Mouse (Mus musculus): ENCODE measurements around the gene Ms4a10. TPM values are rescaled to one million over a fixed set of nuclear protein-coding genes. Genes with fewer than 3 reads are reported as not detected.

Gene Ms4a10
- not detected in 2 replicates for polyA plus RNA-seq (2016; fragmentation: Nextera tagmentation; extraction: Ambion mirVana)

DNA sequence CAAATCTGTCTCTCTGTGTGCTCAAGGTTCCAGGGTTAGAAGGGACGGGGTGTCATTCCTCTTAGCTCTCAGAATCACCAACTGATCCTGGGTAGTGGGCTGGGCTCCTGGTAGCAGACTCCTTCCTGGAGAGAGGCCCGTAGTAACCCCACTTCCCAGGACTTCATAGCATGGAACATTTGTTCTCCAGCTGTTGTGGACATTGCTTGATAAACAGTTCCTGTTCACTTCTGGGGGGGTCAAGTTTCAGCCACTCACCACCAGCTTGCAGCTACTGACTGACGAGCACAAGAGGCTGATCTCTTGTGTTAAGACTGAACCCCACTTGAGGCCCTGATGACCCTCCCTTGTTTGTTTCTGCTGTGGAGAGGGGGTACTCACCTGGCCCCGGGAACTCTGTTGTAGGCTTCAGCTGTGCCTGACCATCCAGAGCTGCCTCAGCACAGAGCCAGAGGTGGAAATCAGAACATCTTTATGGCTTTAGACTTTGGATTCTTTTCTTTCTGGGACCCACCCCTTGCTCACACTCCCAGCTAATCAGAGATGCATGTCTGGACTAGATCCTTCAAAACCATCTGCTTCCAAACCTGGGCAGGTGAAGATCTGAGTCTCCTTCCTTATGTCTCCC, at the start of gene Ms4a10:
Gene Ms4a10, minus strand, starts transcription at position 433 of the 628 bp plus-strand sequence.
- no peak for ATAC-seq
- H3K4me1 ChIP-seq = peaks cover 1% of the 10 kb centered on the region
- H3K4me3 ChIP-seq = no peak within 1 kb of the TSS
- no peak within 1 kb of the TSS for H3K4me2 ChIP-seq
- H3K27ac ChIP-seq = no peak within 1 kb of the TSS
- H3K27me3 ChIP-seq (replicated peaks) = no peaks in the 10 kb centered on the region
- no peaks in the 10 kb centered on the region for H3K36me3 ChIP-seq
- H3K9me3 ChIP-seq (replicated peaks) = no peaks in the 10 kb centered on the region
- WGBS (ENCODE audit: insufficient replicate concordance) = 36% methylated on average over 4 of the region's 4 CpGs
- no peak within 1 kb of the TSS for H3K9ac ChIP-seq

DNA sequence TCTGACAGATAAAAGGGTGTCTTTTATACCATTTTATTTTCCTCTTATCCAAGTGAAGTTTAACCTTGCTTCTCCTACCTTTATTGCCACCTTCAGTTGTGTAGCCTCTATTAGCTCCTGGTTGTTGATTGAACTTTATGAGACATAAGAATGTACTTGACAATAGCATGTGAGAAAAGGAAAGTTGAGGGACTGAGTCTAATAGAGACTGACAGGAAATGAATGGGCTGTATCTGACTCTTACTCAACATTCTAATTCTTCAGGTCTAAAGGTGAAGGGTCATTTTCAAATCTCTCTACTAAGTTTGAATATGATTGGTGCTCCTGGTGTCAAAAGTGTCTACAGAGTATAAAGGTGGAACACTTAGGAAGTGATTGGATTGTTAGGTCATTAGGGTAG, 47.9 kb upstream of the Ms4a10 start:
- Histone ChIP-seq H3K27ac (no peak overlapping the region), H3K9me3 (replicated peaks) (no peaks in the 10 kb centered on the region), H3K9ac (no peak overlapping the region), H3K36me3 (no peaks in the 10 kb centered on the region), H3K4me1 (no peaks in the 10 kb centered on the region), H3K4me3 (no peak overlapping the region), H3K4me2 (no peak overlapping the region), H3K27me3 (replicated peaks) (no peaks in the 10 kb centered on the region)
- ATAC-seq = no peak

DNA sequence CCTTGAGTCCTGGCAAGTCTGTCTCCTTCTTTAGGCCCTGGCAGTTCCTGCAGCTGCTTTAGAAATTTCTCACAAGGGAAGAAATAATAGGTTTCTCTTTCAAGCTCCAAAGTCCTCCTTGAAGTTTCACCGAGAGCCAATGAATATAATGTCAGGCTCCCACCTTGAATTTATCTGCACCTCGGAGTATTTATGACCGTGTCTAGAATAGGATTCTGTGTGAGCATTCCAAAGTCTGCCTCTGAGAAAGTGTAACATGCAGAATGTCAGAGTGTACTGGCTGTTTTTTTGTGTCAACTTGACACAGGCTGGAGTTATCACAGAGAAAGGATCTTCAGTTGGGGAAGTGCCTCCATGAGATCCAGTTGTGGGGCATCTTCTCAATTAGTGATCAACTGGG, 43.4 kb upstream of the Ms4a10 start, which contains the start of gene Ms4a18:
Gene Ms4a18, minus strand, starts transcription at position 141 of the 400 bp plus-strand sequence.
- H3K4me1 ChIP-seq = no peaks in the 10 kb centered on the region
- no peak within 1 kb of the TSS for H3K27ac ChIP-seq
- no peak within 1 kb of the TSS for H3K4me3 ChIP-seq
- 64% methylated on average over 3 of the region's 3 CpGs for WGBS (ENCODE audit: insufficient replicate concordance)
- H3K4me2 ChIP-seq = no peak within 1 kb of the TSS
- H3K27me3 ChIP-seq (replicated peaks) = no peaks in the 10 kb centered on the region
- no peak for ATAC-seq
- H3K9ac ChIP-seq = no peak within 1 kb of the TSS
- no peaks in the 10 kb centered on the region for H3K36me3 ChIP-seq
- H3K9me3 ChIP-seq (replicated peaks) = no peaks in the 10 kb centered on the region

DNA sequence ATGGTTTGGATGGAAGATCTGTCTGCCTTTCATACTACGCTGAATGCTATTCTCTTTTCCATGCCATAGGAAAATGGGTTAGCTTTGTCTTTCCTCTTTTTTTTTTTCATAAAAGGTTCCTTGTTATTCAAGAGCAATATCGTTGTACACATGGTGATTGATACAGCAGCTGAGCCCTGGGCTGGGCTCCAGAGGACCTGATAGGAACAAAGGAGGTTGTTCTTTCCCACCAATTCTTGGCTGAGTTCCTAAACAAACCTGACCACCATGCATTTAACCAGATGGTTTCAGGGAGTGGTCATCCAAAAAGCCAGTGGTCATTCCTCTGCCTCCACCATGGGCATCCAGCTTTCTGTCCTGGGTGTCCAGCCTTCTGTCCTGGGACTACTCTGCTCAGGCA, 42.8 kb upstream of the Ms4a10 start:
- Histone ChIP-seq H3K36me3 (no peaks in the 10 kb centered on the region), H3K9me3 (replicated peaks) (no peaks in the 10 kb centered on the region), H3K27ac (no peak overlapping the region), H3K27me3 (replicated peaks) (no peaks in the 10 kb centered on the region), H3K9ac (no peak overlapping the region), H3K4me2 (no peak overlapping the region), H3K4me3 (no peak overlapping the region), H3K4me1 (no peaks in the 10 kb centered on the region)
- ATAC-seq = no peak
- WGBS (ENCODE audit: insufficient replicate concordance) = 72% methylated on average over 2 of the region's 2 CpGs

DNA sequence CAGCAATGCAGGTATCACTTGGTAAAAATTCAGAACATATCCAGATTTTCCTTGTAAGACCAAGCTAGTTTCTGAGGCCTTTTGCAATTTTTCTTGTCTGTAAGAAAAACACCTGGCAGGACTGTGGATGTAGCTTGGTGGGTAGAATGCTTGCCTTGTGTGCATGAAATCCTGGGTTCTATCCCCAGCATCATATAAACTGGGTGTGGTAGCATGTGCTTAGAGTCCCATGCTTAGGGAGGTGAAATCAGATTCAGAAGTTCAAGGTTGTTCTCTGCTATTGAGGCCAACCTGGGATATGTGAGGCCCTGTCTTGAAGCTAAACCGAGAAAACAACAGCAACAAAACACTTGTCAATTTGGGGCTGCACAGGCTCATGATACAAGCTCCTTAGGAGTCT, 41.5 kb upstream of the Ms4a10 start:
- Histone ChIP-seq H3K9ac (no peak overlapping the region), H3K36me3 (no peaks in the 10 kb centered on the region), H3K4me1 (no peaks in the 10 kb centered on the region), H3K4me3 (no peak overlapping the region), H3K9me3 (replicated peaks) (no peaks in the 10 kb centered on the region), H3K27me3 (replicated peaks) (no peaks in the 10 kb centered on the region), H3K4me2 (no peak overlapping the region), H3K27ac (no peak overlapping the region)
- no peak for ATAC-seq
- WGBS (ENCODE audit: insufficient replicate concordance) = 70% methylated on average over 1 of the region's 1 CpGs

DNA sequence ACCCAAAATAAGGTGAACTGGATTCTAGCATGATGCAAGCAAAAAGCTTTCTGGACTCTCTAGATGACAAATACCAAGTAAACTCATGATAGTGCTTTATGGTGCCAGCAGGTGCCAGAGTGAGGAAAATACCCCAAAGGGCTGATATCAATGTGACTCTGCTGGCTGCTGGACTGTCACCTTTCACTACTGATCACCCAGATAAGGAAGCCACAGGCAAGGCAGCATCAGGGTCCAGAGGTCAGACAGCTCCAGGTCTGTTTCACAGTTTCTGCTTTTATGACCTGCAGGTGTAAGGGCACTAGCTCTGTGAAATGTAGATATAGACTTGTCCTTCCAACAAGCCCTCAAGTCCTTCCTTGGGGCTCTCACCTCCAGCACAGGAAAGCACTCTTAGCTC, 41.0 kb upstream of the Ms4a10 start:
- H3K4me1 ChIP-seq = no peaks in the 10 kb centered on the region
- no peak overlapping the region for H3K4me3 ChIP-seq
- no peaks in the 10 kb centered on the region for H3K27me3 ChIP-seq (replicated peaks)
- ATAC-seq = no peak
- H3K9me3 ChIP-seq (replicated peaks) = no peaks in the 10 kb centered on the region
- H3K4me2 ChIP-seq = no peak overlapping the region
- no peak overlapping the region for H3K9ac ChIP-seq
- H3K27ac ChIP-seq = no peak overlapping the region
- no peaks in the 10 kb centered on the region for H3K36me3 ChIP-seq

DNA sequence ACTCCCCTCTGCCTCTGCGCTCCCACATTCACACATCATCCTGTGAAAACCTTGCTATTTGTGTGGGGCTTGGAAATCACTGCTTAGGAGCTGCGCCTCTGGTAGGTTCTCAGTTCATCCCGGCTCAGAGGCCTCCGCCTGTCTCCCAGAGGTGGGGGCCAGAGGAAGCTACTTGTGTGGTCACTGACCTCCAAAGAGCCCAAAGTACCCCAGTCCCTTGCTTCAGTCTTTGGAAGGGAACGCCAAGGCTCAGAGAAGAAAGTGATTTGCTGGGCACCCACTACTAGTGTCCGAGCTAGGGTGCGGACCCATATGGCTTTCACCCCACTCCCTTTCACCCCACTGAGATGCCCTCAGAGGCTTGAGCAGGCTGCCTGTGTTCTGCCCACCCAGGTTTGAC, 18.7 kb upstream of the Ms4a10 start, which contains the start of gene Ms4a15:
Gene Ms4a15, minus strand, starts transcription at position 101 of the 400 bp plus-strand sequence.
- no peak within 1 kb of the TSS for H3K9ac ChIP-seq
- H3K4me3 ChIP-seq = no peak within 1 kb of the TSS
- no peaks in the 10 kb centered on the region for H3K9me3 ChIP-seq (replicated peaks)
- no peaks in the 10 kb centered on the region for H3K36me3 ChIP-seq
- ATAC-seq = no peak
- H3K27ac ChIP-seq = no peak within 1 kb of the TSS
- no peaks in the 10 kb centered on the region; the same call in 1 of the 2 replicates for H3K27me3 ChIP-seq (replicated peaks)
- WGBS (ENCODE audit: insufficient replicate concordance) = 70% methylated on average over 7 of the region's 7 CpGs
- H3K4me2 ChIP-seq = no peak within 1 kb of the TSS
- no peaks in the 10 kb centered on the region for H3K4me1 ChIP-seq

DNA sequence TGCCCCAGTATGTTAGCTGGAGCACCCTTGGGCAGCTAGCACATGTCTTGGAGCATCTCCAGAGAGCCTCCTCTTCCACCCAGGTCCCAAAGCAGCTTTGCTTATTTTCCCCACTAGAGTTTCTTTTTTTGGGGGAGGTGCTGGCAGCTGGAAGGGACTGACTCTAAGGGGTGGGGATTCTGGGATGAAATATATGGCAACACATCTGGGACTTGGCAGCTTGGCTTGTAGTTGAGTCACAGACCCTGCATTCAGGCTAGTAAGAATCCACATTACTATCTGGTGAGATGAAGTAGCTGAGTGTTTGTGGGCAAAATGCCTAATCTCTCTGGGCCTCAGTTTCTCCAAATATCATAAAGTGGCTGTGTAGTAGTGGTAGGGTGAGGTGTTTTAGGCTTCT, 17.4 kb upstream of the Ms4a10 start:
- Histone ChIP-seq H3K9me3 (replicated peaks) (no peaks in the 10 kb centered on the region), H3K4me2 (no peak overlapping the region), H3K27ac (no peak overlapping the region), H3K36me3 (no peaks in the 10 kb centered on the region), H3K9ac (no peak overlapping the region), H3K4me1 (no peaks in the 10 kb centered on the region), H3K4me3 (no peak overlapping the region), H3K27me3 (replicated peaks) (no peaks in the 10 kb centered on the region; the same call in 1 of the 2 replicates)
- no peak for ATAC-seq

DNA sequence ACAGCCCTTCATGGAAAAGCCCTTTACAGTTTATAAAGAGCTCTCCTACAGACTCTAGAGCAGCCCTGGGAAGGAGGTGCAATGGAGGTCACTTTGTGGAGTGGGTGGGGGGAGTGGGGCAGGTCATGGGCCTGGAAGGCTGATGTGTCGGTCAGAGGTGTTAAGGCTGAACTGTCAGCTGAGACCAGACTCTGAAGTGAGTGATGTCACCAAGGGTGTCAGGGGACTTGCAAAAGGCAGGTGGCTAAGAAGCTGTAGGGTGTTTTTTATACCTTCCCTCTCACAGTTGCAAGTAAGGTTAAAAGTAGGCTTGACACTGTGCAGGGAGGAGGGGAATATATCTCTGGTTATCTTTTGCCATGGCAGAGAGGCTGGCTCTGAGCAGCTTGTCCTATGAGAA, 16.3 kb upstream of the Ms4a10 start:
- Histone ChIP-seq H3K9ac (no peak overlapping the region), H3K27ac (no peak overlapping the region), H3K4me1 (no peaks in the 10 kb centered on the region), H3K9me3 (replicated peaks) (no peaks in the 10 kb centered on the region), H3K36me3 (no peaks in the 10 kb centered on the region), H3K4me3 (no peak overlapping the region), H3K4me2 (no peak overlapping the region), H3K27me3 (replicated peaks) (no peaks in the 10 kb centered on the region; the same call in 1 of the 2 replicates)
- 38% methylated on average over 1 of the region's 1 CpGs for WGBS (ENCODE audit: insufficient replicate concordance)
- ATAC-seq = no peak

DNA sequence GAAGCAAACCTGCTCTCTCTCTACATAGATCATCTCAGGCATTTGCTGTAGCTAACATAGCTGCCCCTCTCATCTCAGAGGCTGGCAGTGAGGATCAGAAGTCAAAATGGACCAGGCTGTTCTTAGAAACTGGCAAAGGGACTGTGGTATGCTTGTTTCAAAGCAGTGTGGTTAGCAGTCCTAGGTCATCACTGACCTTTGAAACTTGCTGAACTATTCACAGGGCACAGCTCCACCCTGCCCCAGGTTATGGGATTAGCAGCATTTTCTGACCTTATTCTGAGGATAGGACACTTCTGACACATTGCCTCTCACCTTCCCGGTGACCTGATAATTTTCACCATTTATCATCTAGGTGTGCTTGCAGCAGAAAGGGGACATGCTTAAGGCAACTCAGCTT, 14.1 kb upstream of the Ms4a10 start:
- no peak overlapping the region for H3K9ac ChIP-seq
- H3K27me3 ChIP-seq (replicated peaks) = no peaks in the 10 kb centered on the region; the same call in 1 of the 2 replicates
- 80% methylated on average over 1 of the region's 1 CpGs for WGBS (ENCODE audit: insufficient replicate concordance)
- no peak for ATAC-seq
- H3K4me1 ChIP-seq = no peaks in the 10 kb centered on the region
- no peak overlapping the region for H3K27ac ChIP-seq
- no peaks in the 10 kb centered on the region for H3K36me3 ChIP-seq
- no peak overlapping the region for H3K4me3 ChIP-seq
- H3K9me3 ChIP-seq (replicated peaks) = no peaks in the 10 kb centered on the region
- no peak overlapping the region for H3K4me2 ChIP-seq

DNA sequence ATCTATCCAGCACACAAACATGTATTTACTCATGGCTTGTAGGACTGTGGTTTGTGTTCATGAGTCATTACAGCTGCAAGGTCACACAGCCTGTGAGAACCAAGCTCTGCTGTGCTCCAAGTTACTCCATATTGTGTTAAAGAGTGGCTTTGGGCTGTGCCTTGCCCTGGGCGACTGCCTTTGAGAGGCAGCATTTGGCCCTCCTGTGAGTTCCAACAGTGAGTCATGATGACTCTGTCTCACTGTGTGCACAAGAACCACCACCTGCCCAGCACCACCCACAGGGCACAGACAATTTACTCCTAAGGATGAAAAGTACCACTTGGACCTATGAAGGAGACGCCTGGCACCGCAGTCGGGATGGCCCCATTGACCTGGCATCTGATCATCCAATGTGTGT, 11.4 kb upstream of the Ms4a10 start:
- WGBS (ENCODE audit: insufficient replicate concordance) = 84% methylated on average over 4 of the region's 4 CpGs
- no peak for ATAC-seq

DNA sequence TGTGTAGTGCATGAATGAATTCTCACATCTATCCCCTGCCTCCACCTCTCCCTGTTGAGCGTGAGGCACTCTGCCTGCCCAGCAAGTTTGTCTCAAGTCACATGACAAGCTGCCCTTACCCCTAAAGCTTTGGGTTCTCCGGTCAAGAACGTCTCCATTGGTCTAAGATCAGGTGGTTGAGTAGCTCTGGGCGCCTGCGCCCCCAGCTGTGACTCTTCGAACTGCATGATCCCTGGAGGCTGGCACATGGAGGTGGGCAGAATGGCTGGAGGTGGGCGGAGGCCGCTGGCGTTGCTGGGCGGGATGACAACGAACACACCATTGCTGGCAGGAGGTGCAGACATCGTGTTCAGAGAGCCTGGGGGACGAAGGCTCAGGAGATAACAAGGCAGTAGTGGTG, 10.1 kb upstream of the Ms4a10 start:
- Histone ChIP-seq H3K27me3 (replicated peaks) (peaks cover 6% of the 10 kb centered on the region; the same call in 1 of the 2 replicates), H3K4me1 (peaks cover 5% of the 10 kb centered on the region), H3K9me3 (replicated peaks) (no peaks in the 10 kb centered on the region), H3K27ac (no peak overlapping the region), H3K36me3 (no peaks in the 10 kb centered on the region), H3K4me3 (no peak overlapping the region), H3K9ac (no peak overlapping the region), H3K4me2 (no peak overlapping the region)
- 59% methylated on average over 13 of the region's 13 CpGs for WGBS (ENCODE audit: insufficient replicate concordance)
- no peak for ATAC-seq

More for the DNA sequence above, 11.4 kb upstream of the Ms4a10 start:
- Histone ChIP-seq H3K27ac (no peak overlapping the region), H3K4me1 (no peaks in the 10 kb centered on the region), H3K9ac (no peak overlapping the region), H3K4me3 (no peak overlapping the region), H3K27me3 (replicated peaks) (peaks cover 6% of the 10 kb centered on the region; the same call in 1 of the 2 replicates), H3K36me3 (no peaks in the 10 kb centered on the region), H3K4me2 (no peak overlapping the region), H3K9me3 (replicated peaks) (no peaks in the 10 kb centered on the region)

DNA sequence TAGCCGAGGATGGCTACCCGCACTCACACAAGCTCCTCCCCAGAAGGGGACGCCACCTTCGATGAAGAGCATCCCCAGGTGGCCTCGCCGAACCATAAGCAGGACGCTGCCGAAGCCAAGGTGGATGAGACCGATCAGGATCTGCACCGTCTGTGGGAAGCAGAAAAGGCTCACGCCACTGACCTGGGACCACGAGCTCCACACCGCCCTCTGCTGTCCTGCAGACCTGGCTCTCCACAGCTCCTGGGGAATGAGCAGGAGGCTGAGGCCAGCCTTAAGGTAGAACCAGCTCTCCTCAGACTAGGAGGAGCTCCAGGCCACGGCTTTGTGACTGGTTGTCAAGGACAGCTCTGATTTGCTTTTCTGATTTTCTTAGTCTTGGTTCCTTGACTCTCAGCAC, 8.7 kb upstream of the Ms4a10 start:
- no peaks in the 10 kb centered on the region for H3K36me3 ChIP-seq
- H3K9me3 ChIP-seq (replicated peaks) = no peaks in the 10 kb centered on the region
- H3K4me3 ChIP-seq = no peak overlapping the region
- ATAC-seq = no peak
- H3K4me2 ChIP-seq = 0 out of 2 replicates have a peak overlapping the region, but pooled peaks have one; percentile 22
- peaks cover 8% of the 10 kb centered on the region for H3K4me1 ChIP-seq
- H3K27me3 ChIP-seq (replicated peaks) = peaks cover 6% of the 10 kb centered on the region; the same call in 1 of the 2 replicates
- 27% methylated on average over 14 of the region's 14 CpGs for WGBS (ENCODE audit: insufficient replicate concordance)
- H3K9ac ChIP-seq = no peak overlapping the region
- no peak overlapping the region for H3K27ac ChIP-seq

Measured in liver, embryonic 12.5 days (tissue).